Mouse (Mus musculus): ENCODE results near the gene Ap3s2.

Ap3s2 gene

DNA sequence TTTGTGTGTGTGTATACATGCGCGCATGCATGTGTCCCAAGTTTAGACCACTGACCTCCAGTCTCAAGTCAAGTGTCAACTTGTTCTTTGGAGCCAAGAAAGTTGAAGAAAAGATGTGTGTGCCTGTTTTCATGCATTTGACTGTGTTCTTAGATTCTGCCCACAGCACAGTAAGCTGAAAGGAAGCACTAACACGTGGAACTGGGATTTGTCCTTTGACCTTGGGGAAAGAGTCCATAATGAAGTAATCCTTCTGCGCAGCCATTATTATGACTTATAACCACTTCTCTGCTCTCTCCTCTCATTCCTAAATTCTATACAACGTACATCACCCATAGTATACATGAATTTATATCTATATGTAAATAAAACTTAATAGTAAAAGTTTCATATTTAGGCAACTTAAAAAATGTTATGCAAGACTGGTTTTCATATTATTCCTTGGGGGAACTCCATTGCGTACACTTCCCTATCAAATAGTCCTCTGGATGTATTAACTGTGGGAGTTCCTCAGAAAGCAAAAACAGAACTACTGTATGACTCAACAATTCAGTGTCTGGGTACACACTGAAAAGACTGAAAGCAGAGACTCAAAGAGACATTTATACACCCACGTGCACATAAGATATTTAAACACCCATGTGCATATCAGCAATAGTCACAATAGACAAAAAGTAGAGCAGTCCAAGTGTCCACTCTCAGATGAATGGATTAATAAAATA lies 36.7 kb downstream of the Ap3s2 start:
- no peak for DNase-seq

- no peak for DNase-seq
Measured at GRCm38 (mm10) chr7:79881901-79882300, 38.5 kb downstream of the Ap3s2 start.

GRCm38 (mm10) chr7:79880998-79881397 lies 39.5 kb downstream of the Ap3s2 start:
- no peak for DNase-seq

DNA sequence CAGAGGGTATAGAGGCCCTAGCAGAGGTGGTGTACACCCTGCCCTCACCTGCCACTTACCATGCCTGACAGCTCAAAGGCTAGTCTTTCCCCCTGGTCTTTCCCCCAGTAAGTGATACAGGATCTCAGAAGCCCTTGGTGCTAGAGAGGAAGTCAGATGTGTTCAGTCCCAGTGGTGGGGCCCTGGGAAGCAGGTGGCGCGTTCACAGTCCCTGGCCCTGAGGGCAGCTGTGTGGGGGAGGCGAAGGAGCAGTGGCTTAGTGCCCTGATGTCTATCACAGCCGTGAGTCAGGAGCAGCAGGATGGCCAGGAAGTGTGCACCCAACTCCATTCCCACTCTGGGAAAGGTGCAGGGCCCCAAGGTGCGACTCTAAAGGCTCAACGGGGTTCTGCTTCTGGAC lies 40.4 kb downstream of the Ap3s2 start:
- DNase-seq, result no peak

DNA sequence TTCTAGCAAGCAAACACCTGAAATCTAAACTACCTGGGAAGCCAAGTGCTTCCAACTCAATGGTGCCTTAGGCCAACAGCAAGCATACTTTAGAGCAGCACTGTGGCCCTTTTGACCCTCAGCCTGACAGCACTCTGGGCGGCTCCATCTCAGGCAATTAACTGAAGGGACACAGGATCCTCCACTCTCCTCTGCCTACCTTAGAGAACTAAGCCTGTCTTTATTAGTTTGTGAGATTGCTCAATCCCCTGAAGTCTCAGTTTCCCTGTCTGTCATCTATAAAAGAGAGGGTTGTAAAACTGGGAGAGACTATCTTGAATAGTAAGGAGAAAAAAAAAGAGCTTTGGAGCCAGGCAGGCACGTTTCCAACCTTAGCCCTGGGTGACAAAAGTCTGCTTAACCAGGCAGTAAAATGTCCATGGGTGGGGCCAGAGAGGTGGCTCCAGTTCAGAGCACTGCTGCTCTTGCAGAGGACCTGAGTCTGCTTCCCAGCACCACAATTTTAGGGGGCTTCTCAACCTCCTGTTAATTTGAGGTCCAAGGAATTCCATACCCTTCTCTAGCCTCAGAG lies 41.9 kb downstream of the Ap3s2 start:
- no peak for DNase-seq

DNA sequence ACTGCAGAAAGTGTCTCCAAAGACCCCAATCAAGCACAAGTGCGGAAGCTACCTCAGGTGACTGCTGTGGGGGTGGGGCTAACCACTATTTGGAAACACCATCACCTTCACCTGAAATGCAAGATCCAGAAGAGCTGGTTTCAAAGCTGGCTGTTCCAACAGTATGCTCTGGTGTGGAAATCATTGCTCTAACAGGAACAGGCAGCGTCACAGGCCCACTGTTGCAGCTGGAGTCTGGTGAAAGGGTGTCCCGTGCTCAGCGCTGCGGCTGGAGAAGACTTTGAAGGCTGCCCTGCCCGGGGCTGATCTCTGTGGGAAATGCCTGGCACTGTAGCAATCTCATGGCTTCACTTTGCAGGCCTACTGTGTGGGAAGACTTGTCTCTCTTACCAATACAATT lies 47.0 kb downstream of the Ap3s2 start:
- DNase-seq, result no peak

DNA sequence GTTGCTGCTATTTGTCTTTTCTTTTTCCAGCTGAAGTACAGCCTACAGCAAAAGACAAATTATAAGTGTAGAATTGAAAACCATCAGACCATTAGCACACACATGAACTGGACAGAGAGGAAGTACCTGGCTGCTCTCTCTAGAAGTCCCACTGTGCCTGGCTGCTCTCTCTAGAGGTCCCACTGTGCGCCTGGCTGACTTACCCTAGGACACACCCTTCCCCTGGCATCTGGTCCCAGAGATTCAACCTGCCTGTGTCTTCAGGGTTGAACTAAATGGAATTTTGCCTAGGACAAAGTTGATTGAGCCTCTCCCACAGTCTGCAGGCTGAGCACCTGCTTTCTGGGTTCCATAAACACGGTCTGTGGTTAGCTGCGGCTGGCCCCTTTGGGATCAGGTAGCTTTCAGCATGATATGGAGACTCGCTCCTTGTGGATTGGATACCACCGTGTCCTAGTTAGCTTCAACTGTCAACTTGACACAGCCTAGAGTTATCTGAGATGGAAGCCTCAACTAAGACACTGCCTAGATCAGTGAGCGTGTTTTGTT lies 48.6 kb downstream of the Ap3s2 start:
- DNase-seq, result no peak

- no peak for DNase-seq
Measured at GRCm38 (mm10) chr7:79869072-79869719, 51.3 kb downstream of the Ap3s2 start.

- no peak for DNase-seq
Measured at GRCm38 (mm10) chr7:79868475-79868874, 52.0 kb downstream of the Ap3s2 start.

GRCm38 (mm10) chr7:79867861-79868260 lies 52.6 kb downstream of the Ap3s2 start:
- no peak for DNase-seq

DNA sequence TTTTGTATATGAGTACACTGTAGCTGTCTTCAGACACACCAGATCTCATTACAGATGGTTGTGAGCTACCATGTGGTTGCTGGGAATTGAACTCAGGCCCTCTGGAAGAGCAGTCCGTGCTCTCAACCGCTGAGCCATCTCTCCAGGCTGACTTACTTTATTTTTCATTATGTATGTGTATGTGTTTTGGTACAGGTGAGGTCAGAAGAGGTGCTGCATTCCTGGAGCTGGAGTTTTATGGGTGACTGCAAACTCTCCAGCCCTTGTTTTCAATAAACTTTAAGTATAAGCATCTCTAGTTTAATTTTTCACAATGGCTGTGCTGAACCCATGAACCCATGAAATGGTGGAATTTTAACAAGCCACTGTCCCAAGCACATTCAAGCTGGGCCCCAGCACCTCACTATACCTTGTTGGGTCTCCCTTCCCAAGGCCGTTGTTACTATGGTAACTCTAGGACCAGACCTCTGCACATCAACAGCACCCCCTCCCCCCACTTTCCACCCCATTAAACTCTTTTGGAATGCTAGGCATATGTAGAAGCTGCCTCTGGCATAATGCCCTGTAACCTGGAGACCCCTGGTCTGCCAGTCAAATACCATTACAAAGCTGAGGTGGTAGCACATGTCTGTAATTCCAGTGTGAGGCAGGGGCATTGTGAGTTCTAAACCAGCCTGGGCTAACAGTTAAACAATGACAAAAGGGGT lies 54.0 kb downstream of the Ap3s2 start:
- no peak for DNase-seq

DNA sequence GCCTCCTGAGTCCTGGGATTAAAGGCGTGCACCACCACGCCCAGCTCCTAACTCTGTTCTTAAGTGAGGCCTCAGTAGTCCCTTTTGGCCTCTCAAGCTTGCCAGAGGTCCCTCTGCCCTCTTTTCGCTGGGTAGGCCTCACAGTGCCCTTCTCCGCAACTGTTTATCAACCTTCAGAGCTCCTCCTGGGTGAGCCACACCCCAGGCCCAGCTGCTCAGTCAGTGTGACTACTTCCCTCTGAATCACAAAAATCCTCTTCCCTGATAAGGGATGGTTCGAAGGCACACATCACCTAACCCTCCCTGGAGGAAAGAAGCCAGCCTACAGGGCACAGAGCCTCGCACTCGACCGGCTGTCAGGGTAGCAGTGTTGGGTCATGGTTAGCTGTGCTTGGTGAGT lies 58.7 kb downstream of the Ap3s2 start:
- DNase-seq, result no peak

DNA sequence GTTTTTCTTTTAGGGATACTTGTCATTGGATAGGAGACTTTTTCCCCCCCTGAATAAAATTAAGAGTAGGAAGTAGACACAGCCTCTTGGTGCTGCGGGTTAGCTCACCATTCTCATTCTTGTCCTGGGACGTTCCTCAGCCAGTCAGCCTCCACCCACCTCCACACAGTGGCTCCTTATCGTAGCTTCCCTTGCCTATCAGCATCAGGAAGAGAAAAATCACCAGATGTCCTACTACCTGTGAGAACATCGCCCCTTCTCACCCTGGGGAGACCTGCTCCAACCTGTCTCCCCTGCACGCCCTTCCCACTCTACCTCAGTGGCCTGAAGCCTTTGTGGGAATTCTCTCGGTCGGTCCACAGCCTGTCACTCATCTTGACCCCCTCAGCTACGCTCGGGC lies 59.6 kb downstream of the Ap3s2 start, which contains the start of gene Anpep:
Gene Anpep, minus strand, starts transcription at position 249 of the 400 bp plus-strand sequence.
- no peak for DNase-seq

- DNase-seq, result no peak
Measured at GRCm38 (mm10) chr7:79858956-79859630, 61.4 kb downstream of the Ap3s2 start.

GRCm38 (mm10) chr7:79858202-79858934 lies 62.1 kb downstream of the Ap3s2 start:
- no peak for DNase-seq

- DNase-seq, result no peak
Measured at GRCm38 (mm10) chr7:79856305-79856704, 64.1 kb downstream of the Ap3s2 start.

DNA sequence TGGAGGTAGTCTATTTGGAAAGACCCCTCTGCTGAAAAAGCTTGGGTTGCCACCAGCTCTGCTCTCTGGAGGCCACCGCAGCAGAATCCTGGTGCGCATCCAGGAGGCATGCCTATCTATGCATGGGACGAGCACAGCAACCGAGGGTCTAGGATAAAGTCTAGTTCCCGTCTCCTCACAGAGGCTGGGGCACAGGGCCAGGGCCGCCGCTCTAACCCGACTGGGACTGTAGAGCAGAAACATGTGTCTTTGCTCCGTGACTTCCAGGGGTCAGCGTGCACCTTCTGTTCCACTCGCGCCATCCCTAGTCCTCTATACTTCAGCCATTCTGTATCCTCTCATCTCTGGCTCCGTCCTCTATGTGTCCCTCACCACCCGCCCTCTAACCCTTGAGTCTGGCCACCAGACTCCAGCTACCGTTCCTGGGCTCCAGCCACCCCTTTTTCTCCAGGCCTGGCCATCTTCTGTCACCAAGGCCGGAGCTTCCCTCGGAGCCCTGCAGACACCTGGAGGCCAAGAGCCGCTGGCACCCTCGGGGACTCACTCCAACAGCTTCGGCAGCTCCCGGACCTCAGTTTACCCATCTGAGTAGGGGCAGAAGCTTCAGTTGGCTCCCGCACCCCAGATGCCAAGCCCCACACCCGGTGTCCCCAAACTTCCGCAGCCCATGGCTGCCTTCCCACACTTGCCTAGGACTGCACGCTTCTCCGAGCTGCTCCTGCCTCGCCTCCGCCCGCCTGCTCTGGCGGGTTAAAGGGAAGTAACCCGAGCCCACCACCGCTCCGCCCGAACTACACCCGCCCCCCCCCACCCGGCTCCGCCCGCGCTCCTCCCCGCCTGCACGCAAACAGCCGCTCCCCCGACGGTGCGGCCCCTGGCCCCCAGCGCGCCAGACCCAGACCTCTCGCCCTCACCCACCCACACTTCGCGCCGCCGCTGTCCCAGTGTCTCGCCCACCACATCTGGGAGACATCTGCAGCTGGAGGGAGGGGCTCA lies 72.7 kb downstream of the Ap3s2 start:
- no peak for DNase-seq

DNA sequence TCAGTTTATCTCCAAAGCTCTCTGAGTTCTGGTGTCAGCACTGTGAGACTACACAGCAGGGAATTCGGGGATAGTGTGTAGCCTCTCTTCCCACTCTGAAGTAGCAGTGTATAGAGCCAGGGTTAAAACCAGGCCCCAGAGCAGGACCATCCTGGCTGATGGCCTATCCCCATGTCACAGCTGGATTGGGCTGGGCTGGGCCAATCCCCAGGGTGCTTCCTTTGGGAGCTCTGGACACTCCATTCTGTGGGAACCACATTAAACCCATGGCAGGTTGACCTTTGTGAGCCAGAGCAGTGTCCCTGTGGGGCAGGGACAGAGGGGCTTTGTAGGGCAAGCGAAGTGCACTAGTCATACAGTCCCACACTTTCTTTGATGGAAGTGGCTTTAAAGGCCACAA lies 74.1 kb downstream of the Ap3s2 start:
- DNase-seq, result no peak

- DNase-seq, result no peak
Measured at GRCm38 (mm10) chr7:79844090-79844802, 76.2 kb downstream of the Ap3s2 start.

- no peak for DNase-seq
Measured at GRCm38 (mm10) chr7:79842163-79842562, 78.3 kb downstream of the Ap3s2 start.
